Mouse (Mus musculus) c-Kit-positive CD71-negative TER-119-negative erythroid progenitor cells, embryonic 14.5 days (primary cell): ENCODE results near the gene Wnt5b.
"Not testable (repeated sequence)": the region's sequence is repeated elsewhere in the genome, so short reads cannot be mapped to it uniquely, and the experiment has no call there.

Experiments used
- DNase-seq: peaks from one replicate; pipeline ENCODE4 v3.0.0-alpha.2; 2013; ENCODE audit warnings: low read depth

Wnt5b gene

GRCm38 (mm10) chr6:119482958-119483600, 61.1 kb downstream of the Wnt5b start:
- DNase-seq, result no peak

GRCm38 (mm10) chr6:119481741-119482390, 62.3 kb downstream of the Wnt5b start:
- not testable (repeated sequence) for DNase-seq

- no peak for DNase-seq
Measured at GRCm38 (mm10) chr6:119480706-119481331, 63.3 kb downstream of the Wnt5b start.

GRCm38 (mm10) chr6:119479876-119480705, 64.1 kb downstream of the Wnt5b start:
- no peak for DNase-seq

- DNase-seq, result no peak
Measured at GRCm38 (mm10) chr6:119479343-119479875, 64.7 kb downstream of the Wnt5b start, which contains the start of gene Fbxl14. Gene Fbxl14 (plus strand): TSS chr6:119479668.

- DNase-seq, result no peak
Measured at GRCm38 (mm10) chr6:119478560-119479342, 65.4 kb downstream of the Wnt5b start.

GRCm38 (mm10) chr6:119477686-119478310, 66.3 kb downstream of the Wnt5b start:
- no peak for DNase-seq

- DNase-seq, result no peak
Measured at GRCm38 (mm10) chr6:119475988-119476387, 68.2 kb downstream of the Wnt5b start.

GRCm38 (mm10) chr6:119473992-119474391, 70.2 kb downstream of the Wnt5b start:
- DNase-seq, result no peak

GRCm38 (mm10) chr6:119473446-119473845, 70.7 kb downstream of the Wnt5b start:
- no peak for DNase-seq

- DNase-seq, result no peak
Measured at GRCm38 (mm10) chr6:119472705-119473104, 71.4 kb downstream of the Wnt5b start.

GRCm38 (mm10) chr6:119472135-119472534, 72.0 kb downstream of the Wnt5b start:
- DNase-seq, result no peak

GRCm38 (mm10) chr6:119470777-119471176, 73.4 kb downstream of the Wnt5b start:
- no peak for DNase-seq

GRCm38 (mm10) chr6:119467785-119468059, 76.4 kb downstream of the Wnt5b start:
- no peak for DNase-seq

- no peak for DNase-seq
Measured at GRCm38 (mm10) chr6:119466921-119467784, 77.0 kb downstream of the Wnt5b start.

- DNase-seq, result no peak
Measured at GRCm38 (mm10) chr6:119466161-119466560, 78.0 kb downstream of the Wnt5b start.

- DNase-seq, result no peak
Measured at GRCm38 (mm10) chr6:119460391-119460790, 83.8 kb downstream of the Wnt5b start.

- no peak for DNase-seq
Measured at GRCm38 (mm10) chr6:119459041-119459440, 85.1 kb downstream of the Wnt5b start.

- DNase-seq, result no peak
Measured at GRCm38 (mm10) chr6:119458166-119458565, 86.0 kb downstream of the Wnt5b start.

- no peak for DNase-seq
Measured at GRCm38 (mm10) chr6:119451981-119452499, 92.1 kb downstream of the Wnt5b start.
